Mouse (Mus musculus) retina, postnatal 1 day (tissue): ENCODE measurements around the gene Tmem178b.

Source experiments
- DNase-seq: peaks from one replicate; pipeline ENCODE4 v3.0.0-alpha.2; 2012

Gene Tmem178b

DNA sequence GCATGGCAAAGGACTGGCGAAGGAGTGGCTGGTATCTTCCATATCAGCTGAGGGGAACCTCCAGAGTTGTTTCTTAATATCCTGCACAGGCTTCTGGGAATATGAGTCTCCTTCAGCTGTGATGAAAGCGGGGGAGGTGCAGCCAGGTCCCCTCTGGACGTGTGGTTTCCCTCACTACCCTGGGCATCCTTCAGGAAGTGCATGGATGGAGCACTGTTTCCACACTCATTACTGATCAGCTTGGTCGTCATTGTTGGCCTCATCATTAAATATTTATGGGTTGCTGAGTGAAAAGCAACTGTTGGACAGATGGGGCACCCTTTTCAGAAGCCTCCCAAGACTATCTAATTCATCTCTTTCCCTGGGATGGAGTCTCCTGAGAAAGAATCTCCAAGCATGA lies 146.3 kb downstream of the Tmem178b start:
- DNase-seq, result no peak

DNA sequence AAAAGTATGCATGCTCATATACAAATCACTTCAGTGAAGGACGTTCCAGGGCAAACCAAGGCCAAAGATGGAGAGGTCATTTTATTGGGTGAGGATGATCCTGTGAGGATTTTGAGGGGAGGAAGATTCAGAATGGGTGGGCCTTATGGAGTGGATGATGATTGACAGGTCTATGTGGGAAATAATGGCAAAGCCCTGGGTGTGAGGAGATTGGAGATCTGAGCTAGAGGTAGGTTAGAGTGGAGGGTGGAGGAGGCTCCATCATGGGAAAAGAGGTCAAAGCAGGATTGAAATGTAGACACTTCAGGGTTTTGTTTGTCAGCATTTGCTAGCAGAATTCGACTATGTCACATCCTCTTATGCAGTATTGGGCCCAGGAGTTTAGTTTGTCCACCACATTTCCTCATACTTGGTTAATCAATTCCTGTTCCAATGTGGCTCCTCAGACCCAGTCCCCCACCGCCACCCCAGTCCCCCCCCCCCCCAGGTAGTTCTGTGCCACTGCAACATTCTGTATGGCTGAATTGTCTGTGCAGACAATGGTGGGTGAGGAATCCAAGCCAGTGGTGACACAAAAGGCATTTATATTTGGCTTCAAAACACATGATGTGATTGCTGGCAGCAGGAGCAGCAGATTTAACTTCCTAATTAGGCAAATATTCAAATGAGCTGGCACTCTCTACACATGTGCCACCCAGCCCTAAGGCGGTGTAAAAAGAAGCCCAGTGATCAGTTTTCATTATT lies 150.7 kb downstream of the Tmem178b start:
- peak; percentile 89 for DNase-seq

DNA sequence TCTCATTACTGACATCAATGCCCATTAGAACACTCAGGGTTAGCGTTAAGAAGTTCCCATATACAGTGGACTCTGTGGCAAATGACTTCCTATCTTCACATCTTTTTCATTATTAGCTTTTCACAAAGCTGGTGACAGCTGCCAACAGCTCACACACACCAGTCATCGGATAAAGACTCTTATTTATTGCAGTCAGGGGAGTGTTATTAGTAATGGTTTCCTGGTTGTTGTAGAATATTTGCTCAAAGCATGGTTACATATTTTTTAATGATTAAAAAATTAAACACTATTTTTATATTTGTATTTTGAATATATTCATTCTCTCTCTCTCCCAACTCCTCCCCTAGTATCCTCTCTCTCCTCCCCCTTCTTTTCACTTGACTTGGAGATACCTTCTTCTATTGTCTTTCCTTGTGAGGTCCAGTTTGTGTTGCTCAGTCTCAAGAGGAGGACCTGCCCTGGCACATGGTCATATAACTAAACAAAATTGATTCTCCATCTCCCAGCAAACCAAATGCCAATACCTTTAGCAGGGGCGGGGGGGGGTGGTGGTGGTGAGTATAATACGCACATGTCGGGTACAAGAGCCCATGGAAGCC lies 151.4 kb downstream of the Tmem178b start:
- DNase-seq, result no peak

DNA sequence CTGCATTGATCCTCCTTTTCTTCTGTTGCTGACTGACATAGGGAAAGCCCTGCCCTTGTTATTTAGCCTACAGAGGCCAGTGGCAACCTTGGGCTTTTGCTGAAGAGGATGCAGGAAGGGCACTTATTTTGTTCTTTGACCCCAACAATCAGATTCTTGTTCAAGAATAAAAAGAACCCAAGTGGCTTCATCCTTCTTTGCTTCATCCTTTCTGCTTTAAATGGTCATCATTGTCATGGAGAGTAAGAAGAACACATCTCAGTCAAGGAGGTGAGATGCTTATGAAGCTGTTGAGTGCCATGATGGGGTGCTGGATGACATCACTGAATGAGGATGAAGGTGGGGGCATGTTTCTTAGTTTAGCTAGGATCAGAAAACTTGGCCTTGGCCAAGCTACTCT lies 159.8 kb downstream of the Tmem178b start:
- no peak for DNase-seq

DNA sequence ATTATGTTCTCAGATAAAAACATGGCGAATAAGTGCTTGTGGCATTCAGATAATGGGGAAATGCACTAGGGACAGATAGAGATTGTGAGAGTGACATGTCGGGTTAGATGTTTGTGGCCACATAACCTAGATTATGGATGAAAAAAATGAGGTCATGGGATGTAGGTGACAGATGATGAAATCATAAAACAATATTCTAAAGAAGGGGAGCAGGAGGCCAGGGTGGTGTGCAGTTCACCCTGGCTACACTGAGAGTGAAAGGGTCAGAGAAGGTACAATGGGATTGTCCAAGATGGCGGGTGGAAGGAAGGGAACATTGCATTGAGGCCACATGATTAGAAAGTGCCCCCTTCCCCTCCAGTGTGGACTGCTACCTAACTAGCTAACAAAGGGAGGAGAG lies 160.9 kb downstream of the Tmem178b start:
- no peak for DNase-seq

DNA sequence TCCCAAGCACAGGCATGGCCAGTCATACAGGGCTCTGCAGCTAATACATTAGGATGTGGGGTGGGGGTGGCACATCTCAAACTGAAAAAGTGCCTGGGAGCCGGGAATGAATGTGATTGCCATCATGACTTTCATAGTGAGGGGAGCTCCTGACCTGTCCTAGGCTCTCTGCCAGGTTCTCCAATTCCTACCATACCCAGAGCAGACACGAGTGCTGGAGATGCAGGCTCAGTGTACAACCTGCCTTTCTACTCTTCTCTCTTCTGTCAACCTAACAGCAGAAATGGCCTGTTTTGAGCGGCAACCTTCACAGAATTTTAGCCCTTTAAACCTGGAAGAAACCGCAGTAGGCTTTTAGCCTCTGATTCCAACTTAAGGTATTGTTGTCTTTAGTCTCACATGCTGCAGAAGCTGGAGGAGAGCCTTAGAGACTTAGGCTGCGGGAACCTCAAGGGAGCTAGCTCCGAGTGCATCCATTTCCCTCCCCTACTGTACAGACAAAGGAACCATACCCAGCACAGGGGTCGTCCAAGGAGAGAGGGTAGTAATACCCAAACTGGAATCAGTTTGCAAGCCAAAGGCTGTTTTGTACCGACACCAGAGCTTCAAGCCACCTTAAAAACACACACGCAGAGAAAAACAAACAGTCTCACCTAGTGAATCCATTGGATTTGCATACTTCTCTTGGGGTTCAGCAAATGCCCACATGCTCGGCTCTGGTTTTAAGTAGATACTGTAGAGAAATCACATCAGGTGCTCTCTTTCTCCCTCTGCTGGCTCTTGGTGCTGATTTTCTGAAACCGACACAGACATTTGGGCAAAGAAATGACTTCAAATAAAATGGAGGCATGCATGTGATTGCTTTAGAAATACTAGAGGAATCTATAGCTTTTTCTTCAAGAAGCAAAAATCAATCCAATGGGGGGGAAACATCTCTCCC lies 176.2 kb downstream of the Tmem178b start:
- peak; percentile 70 for DNase-seq

DNA sequence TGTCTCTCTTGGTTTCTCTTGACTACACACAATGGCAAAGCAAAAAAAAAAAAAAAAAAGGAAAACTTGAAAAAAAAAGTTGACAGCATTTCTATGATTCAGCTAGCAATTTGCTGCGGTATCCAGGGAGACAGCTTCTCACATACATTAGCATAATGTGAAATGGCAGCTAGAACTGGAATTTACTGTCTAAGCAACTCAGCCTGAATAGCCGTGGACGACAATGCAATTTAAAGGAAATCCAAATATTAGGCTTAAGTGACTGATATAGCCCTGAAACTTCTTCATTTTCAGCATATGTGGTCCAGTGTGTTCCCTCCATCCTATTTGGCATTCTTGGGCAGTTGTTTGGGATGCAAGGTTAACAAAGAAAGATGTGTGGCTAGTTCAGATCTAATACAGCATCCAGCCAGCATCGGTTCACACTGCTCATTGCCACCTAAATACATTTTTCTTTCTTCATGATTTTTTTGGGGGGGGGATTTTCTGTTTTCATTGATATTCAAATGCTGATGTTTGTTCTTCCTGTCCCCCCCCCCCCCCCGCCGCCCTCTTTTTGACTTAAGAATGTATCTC lies 176.9 kb downstream of the Tmem178b start:
- DNase-seq, result peak; percentile 73

DNA sequence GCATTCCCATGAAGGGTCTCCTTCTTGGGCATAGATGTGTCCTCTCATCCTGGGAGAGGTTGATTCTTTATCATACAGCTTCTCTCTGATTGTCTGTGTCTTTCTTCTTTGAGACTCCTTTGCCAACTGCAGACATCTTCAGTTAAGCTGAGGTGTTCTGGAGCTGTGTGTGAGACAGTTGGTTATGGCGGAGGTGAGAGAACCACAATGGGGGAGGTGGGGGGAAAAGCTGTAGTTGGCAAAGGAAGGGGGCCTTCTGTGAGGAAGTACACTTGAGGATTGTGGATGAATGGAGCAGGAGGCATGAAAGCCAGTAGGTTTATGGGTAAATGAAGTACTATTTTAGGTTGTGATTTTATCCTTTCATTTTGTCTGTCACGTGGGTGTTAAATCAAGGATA lies 178.6 kb downstream of the Tmem178b start:
- no peak for DNase-seq

DNA sequence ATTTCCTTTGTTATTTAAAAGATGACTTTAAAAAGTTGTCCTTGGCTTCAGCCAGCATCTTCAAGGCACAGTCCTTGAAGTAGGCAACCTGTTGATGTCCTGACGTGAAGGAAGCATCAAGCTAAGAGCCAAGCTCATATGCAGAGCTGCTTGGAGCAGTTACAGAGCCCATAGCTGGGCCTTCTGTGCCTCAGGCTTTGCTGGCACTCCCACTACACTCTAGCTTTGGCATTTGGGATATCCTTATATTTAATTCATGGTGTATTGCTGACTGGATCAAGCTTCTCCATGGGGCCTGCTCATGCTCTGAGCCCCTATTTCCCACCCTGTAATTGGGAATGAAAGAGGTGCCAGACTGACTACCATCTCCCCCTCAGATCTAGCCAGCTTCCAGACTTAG lies 179.5 kb downstream of the Tmem178b start:
- no peak for DNase-seq

DNA sequence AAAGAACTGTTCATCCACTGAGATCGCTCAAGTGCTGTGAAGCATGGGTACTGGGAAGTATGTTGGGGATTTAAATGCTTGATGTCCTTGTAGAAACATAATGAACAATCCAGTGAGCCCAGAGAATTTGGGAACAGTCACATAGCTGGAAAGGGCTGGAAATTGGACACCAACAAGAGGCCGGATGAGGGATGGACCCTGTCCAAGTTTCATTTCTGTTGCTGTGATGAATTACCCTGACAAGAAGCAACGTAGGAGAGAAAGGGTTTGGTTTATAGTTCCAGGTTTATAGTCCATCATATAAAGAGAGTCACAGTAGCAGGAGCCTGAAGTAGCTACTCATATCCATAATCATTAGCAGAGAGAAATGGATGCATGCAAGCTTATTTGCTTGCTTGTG lies 186.4 kb downstream of the Tmem178b start:
- DNase-seq, result no peak

DNA sequence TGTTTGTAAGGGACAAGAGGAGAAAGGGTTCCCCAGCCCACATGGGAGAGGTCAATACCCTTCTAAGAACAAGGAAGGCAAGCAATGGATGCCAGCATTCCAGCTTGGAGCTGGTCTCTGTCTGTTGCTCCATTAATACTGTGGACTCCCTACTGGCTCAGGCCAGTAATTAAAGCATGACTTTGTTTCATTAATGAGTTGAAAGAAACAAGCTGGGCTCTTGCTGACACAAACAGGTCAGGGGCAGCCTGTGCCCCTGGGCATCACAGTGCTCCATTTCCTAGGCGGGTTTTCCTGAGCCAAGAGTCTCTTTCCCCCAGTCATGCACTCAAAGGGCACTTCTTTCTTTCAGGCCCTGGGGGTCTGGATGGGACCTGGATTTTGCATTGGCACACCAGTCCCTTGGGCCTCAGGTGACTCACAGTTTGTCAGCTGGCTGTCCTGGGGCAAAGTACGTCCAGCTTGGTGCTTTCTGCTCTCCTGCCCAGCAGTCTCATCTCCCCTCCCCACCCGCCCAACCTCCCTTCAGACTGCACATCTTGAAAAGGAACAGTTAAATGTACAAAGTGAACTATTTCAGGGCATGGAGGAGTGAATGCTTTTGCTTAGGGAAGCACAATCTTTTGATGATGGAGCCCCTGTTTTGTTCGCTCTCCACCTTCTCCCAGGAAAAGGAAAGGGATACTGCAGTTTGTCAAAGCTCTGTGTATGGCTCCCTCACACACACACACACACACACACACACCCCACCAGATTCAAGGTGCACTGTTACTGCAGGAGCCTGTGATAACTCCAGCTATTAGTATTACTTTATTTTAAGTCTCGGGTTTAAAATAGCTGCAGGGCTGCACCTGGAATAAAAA lies 188.5 kb downstream of the Tmem178b start:
- peak; percentile 70 for DNase-seq

DNA sequence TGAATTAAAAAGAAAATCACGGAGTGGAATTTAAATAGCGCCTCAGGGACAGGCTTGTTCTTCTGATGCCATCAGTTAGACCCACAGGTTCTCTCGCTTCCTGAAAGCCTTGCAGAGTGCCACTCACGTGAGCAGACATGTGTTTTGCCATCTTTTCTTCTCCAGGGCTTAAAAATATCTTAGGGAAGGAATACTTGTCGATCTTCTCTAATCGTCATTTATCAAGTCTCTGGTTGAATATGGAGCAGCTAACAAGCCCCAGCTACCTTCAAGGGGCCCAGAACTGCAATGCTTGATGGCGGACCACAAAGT lies 189.1 kb downstream of the Tmem178b start:
- no peak for DNase-seq

DNA sequence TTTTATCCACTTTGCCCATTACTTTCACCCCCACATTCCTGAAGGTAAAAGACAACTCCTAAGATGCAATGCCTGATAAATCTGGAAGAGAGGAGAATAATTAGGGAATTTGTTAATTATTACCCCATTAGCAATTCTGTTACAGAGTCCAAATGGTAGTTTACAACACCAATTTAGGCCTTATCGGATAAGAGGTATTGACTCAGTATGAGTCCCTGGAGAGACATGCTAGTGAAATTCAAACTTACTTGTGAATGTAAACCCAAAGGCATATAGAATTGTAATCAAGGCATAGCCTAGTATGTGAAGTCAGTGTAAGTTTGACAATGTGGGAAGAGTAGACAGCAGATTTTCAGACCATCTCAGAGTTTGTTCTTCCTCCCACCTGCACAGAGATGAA lies 190.4 kb downstream of the Tmem178b start:
- no peak for DNase-seq

DNA sequence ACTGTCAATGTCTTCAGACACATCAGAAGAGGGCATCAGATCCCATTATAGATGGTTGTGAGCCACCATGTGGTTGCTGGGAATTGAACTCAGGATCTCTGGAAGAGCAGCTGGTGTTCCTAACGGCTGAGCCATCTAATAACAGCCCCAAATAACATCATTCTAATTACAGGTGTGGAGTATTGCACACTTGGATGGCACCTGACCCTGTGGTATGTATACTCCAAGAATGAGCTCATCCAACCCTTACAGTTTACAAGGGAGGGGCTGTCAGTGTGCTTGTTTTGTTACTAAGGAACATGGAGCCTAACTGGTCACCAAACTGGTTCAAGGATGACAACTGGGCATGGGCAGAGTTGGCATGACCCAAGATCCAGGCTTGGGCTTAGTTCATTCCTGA lies 190.8 kb downstream of the Tmem178b start:
- no peak for DNase-seq

DNA sequence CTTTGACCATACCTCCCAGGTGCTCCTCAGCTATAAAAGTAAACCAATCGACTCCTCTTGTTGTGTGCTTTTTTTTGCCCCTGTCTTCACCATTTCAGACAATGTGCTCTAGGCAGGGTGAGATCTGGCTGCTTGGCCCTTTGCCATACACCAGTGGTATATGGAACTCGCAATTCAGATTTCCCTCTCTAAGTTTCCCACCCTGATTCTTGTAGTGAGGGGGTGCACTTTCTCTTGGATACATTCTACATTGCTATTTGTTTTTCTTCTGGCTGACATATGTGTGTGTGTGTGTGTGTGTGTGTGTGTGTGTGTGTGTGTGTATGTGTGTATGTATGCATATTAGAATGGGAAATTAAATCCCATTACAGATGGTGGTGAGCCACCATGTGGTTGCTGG lies 191.3 kb downstream of the Tmem178b start:
- DNase-seq, result no peak

DNA sequence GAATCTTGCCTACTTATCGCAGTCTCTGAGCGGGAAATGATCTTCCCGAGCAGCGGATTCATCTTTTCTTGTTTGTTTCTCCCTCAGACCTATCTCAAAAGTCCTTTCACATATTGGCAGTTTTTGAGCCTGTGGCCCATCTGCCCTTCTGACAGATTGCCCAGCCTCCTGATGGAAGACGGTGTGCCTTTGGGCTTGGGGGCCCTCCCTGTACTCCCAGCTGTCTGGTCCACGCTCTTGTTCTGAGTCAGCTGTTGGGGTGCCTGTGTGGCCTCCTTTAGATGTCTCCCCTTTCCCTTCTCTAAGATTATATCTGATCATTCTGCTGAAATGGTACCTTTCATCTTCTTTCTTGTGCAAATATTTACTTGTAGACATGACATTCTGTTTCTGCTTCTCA lies 195.4 kb downstream of the Tmem178b start:
- DNase-seq, result no peak

DNA sequence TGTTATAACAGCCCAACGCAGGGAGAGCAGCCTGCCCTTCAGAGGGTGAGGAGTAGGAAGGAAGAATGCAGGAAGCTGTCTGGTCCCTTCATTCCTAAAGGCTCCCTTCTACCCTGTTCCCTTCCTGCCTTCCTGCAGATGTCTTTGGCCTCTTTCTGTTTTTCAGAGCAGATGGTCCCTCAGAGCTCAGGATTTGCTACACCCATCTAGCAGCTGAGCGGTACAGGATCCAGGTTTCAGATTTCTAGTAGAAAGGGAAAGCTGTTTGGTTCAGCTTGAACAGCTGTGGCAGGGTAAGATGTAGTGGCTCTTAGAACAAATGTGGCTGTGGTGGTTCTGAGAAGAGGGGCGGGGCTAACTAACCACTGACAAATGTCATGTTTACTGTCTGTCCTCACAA lies 197.9 kb downstream of the Tmem178b start:
- DNase-seq, result peak; percentile 44

DNA sequence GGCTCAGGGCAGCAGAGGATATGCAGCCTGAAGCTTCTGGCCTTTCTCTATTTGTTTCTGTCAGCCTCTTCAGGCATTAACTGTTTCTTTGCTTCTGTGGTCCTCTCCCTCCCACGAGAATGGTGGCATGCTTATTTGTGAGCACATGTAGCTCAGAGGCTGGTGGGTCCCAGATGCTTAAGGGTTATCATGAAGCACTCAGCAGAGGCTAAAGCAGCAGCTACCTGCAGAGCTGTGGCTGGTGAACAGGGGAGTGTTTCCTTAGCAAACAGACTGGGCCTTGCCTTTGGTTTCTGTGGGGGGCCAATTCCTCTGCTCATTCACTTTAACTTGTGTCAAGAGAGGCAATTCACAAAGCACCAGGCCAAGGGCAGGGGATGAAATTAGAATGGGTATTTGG lies 203.0 kb downstream of the Tmem178b start:
- no peak for DNase-seq

DNA sequence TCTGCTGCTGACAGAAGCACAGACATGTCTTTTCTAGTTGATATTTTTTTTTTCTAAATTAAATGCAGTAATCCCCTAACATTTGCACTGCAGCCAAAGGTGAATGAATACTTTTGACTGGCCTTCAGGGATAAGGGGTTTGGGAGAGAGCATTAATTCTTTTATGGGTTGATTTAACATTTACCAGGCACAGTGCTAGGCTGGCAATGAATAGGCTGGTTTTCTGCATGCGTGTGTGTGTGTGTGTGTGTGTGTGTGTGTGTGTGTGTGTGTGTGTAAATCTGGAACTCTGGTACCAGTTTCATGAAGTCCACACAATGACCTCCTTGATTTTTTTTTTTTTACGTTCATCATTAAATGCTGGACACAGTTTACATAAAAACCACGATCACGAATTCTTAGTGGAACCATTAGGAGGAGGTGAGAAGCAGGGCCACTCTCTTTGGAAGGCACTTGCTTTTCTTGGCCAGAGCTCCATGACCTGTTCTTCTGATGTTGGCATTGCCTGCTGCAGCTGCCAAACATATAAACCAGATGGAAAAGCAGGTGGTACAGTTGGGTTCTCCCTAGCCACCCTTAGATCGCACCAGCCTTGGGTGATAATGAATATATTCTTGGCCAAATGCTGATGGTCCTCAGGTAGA lies 203.7 kb downstream of the Tmem178b start:
- no peak for DNase-seq

DNA sequence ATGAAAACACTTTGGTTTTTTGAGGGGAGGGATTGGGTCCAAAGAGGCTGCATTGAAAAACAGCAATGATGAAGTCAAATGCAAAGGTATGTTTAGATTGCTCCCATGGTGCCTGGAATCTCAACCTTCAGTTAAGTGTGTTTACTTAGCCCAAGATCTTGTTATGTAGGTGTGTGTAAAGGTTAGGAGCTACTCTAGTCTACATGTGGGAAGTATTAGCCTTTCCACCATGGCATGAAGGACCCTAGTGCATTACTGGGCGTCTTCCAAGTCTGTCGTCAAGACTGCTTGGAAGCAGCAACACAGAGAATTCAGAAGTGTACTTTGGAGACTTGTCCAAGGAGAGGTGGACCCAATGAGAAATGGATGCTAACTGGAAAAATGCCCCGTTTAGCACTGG lies 205.3 kb downstream of the Tmem178b start:
- DNase-seq, result no peak

DNA sequence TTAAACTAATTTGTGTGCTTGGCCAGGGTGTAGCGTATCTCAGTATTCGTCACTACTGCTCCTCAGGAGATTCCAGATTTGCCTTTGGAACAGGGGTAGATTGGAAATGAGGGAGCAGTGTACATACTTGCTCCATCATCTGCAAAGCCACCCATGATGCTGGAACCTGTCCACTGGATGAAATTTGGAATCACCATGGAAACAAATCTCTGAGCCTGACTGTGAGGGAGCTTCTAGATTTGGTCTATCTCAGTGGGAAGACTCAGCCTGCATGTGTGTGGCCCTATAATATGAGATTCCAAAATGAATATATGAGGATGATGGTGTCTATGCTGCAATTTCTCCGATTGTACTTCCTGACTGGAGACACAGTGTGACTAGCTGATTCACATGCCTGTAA lies 210.7 kb downstream of the Tmem178b start:
- DNase-seq, result no peak

DNA sequence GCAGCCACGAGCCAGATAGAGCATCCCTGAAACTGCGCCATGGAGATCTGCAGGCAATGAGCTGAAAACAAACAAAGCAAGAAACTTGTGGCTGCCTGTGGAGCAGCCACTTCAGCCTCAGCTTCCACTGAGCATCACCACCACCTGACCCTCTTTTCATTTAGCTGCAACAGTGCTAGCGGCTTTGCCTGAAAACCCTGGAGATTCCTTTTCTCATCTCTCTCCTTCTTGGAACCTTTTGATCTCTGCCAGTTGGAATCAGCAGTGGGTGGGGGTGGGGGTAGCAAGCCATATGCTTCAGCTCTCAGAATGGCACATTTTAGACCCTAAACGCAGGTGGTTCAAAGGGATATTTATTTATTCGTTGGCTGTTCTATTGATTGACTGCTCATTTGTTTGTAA lies 218.2 kb downstream of the Tmem178b start:
- no peak for DNase-seq
